Mouse (Mus musculus) heart, postnatal 4 days (tissue): Measurements from ENCODE around the gene Selenom. TPM values are rescaled to one million over a fixed set of nuclear protein-coding genes. Genes with fewer than 3 reads are reported as not detected.
A peak's percentile ranks its signal among the peaks of the same experiment; 100 is the strongest.

Experiments
- DNase-seq: peaks from one replicate; pipeline ENCODE4 v3.0.0; 2021
- total RNA-seq, 2 experiments: library from RNA; stranded (reverse); gene quantifications; 2 replicates each; pipeline ENCODE4 v1.2.3; 2021

The Selenom gene
- 10 to 100 TPM; 55.7 to 59.2 TPM for total RNA-seq

DNA sequence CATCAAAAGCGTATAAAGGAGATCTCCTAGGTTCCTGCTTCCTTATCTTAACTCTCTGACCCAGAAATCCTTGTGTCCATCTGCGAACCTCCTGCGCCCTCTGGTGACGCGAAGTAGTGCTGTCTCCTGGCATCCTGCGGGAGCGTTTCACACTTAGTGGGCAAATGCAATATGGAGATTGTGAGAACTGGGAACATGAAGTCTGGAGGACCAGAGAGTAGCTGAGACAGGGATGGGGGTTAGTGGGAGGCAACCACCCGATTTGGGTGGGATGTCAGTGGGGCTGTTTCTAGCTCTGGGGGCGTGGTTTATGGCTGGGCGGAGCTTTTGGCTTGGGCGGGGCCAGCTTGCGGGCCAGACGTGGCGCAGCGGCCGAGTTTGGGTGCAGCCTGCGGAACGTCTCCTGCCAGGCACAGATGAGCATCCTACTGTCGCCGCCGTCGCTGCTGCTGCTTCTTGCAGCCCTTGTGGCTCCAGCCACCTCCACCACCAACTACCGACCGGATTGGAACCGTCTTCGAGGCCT lies at the start of gene Selenom:
Gene Selenom (plus strand): TSS at position 156 of the 526 bp plus-strand sequence.
- DNase-seq = peak; percentile 91

DNA sequence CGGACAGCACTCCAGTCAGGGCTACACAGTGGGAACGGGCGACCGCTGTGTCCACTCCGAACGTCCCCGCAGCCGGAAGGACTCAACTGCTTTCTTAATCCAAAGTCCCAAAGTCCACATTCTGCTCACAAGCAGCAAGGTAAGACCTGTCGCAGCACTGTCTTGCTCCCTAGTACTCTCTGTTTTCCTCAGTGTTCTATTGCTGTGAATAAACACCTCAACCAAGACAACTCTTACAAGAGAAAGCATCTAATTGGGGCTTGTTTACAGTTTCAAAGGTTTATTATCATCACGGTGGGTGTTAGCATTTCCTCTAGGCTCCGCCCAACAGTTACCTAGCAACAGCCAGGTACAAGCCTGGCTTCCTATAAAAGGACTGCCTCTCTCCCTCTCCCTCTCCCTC lies 43.0 kb upstream of the Selenom start:
- no peak for DNase-seq

DNA sequence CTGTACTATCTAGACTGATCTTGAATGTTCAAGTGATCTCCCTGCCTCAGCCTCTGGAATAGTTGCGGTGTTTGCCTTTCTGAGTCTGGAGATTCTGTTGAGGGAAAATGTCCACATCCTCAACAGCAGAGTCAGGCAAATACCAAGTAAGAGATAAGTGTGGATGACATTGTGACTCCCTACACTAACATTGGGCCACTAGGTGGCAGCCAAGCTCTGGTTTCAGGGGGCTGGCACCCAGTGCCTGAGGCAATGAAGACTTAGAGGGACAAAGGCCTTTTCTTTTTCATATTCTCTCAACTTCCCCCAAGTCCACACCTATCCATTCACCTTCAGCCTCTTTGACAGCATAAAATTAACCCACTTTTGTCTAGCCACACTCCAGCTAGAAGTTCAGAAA lies 42.0 kb upstream of the Selenom start:
- peak; percentile 93 for DNase-seq

GRCm38 (mm10) chr11:3474480-3475115 lies 39.9 kb upstream of the Selenom start:
- peak; percentile 39 for DNase-seq

DNA sequence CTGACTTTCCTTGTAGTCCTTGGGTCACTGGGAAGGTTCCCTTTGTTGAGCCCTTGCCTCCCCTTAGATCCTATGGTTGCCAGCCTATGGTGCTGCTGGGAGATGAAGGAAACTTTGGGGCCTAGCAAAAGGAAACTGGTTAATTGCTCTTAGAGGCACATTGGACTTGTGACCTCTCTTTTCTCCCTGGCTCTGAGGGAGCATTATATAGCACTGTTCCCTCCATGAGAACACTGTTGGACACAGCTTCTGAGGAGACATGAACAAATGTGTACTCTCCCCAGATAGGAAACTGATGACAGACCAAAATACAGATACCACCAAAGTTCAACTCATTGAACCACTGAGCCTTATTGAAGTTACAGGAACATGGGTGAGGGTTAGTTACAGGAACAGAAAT lies 39.0 kb upstream of the Selenom start:
- no peak for DNase-seq

- DNase-seq = no peak
Measured at GRCm38 (mm10) chr11:3483980-3484642, 30.4 kb upstream of the Selenom start.

DNA sequence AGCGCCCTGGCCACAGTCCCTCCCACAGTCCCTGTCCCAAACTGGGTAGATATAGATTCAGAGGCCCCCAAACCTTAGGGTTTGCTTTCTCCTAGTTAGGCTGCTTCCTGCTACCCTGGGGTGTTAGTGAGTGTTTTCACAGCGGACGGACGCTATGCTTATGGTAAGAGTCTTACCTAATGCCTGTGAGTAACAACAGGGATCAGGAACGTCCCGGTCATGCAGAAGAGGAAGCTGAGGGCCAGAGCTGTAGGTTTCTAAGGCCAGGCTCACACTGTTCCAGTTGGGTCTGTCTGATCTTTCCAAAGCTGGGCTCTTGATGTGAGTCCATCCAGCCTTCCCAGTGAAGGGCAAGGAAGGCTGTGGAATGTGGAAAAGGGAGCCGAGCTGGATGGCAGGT lies 28.1 kb upstream of the Selenom start:
- no peak for DNase-seq

- no peak for DNase-seq
Measured at GRCm38 (mm10) chr11:3487952-3488570, 26.4 kb upstream of the Selenom start, which contains the start of gene Pla2g3. Pla2g3 (plus strand) TSS chr11:3488284.

- DNase-seq = no peak
Measured at GRCm38 (mm10) chr11:3489036-3489435, 25.4 kb upstream of the Selenom start.

GRCm38 (mm10) chr11:3492748-3493147 lies 21.7 kb upstream of the Selenom start:
- DNase-seq = no peak

DNA sequence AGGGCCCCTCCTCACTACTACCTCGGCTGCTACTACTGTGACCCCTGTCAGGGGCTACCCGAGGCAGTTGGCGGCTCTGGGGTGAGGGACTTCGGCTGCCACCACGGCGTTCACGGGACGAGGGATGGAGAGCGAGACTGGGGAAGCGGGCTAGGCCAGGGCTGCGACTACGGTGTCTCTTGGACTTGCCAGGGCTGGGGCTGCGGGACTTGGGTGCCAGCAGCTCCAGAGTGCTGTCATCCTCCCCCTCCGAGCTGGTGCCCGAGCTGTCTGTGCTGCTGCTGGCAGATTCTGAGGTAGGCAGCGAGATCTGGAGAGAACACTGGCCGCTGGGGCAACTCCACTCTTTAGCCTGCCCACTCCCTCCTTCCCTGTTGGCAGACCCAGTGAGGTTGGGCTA lies 19.6 kb upstream of the Selenom start:
- no peak for DNase-seq

- no peak for DNase-seq
Measured at GRCm38 (mm10) chr11:3495496-3495895, 19.0 kb upstream of the Selenom start.

GRCm38 (mm10) chr11:3496756-3497155 lies 17.7 kb upstream of the Selenom start:
- no peak for DNase-seq

- no peak for DNase-seq
Measured at GRCm38 (mm10) chr11:3497296-3497695, 17.2 kb upstream of the Selenom start.

GRCm38 (mm10) chr11:3502057-3502456 lies 12.4 kb upstream of the Selenom start:
- DNase-seq = no peak

DNA sequence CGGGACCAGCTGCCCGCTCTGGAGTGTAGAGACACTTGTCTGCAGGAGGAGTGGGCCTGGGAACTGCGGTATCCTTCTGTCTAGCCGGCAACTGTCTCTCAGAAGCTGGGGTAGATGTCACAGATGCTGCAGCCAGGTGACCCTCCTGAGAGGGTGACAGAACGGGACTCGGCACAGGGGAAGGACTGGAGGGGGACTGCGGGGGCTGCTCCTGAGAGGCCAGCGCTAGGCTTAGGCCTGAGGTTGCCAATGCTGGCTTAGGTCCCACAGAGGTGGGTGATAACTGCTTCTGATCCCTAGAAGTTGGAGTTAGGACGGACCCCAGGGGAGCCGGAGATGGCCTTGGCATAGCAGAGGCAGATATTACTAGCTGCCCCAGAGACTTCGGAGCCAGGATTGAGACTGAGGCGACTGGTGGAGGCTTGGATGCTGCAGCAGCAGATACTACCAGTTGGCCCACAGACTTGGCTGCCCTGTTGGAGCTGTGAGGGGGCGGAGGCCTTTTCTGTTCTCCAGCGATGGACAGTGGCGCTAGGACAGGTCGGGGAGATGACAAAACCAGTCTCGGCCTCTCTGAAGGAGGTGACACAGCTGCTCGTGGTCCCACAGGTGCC lies 11.9 kb upstream of the Selenom start:
- no peak for DNase-seq

- DNase-seq = no peak
Measured at GRCm38 (mm10) chr11:3503755-3504693, 10.5 kb upstream of the Selenom start.

DNA sequence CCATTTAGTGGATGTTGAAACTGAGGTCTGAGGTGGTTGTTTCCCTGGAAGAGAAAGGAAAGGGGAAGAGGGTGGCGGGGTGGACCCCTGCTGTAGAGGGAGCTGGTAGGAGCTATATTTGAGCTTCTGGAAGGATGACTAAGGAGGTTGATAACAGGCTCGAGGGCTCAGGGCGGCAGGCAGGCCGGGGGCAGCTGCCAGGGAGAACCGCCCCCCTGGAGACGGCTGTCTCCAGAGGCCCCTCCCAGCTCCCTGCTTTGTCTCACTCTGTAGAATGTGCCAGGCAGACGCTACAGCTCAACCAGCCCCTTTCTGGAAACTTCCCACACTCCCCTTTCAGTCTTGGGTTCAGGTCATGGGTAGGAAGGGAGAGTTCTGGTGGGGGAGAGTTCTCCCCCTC lies 6.3 kb upstream of the Selenom start:
- no peak for DNase-seq

- peak; percentile 53 for DNase-seq
Measured at GRCm38 (mm10) chr11:3509181-3510085, 5.1 kb upstream of the Selenom start.

DNA sequence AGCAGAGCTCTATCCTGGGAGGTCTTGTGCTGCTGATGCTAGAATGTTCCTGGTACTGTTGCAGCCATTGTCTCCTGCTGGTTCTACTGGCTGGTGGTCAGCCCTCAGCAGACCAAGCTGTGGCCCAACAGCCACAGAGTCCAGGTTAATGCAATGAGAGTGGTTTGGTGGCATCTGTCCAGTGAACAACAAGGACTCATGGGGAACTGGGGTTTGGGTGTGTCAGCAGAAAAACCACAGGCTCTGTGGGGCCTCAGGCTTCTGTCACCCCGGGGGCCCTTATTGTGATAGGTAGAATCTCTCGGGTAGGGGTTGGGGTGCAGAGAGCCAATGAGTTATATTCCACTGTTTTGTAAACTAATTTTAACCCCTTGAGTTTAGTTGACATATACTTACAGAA lies 4.2 kb upstream of the Selenom start:
- peak; percentile 6 for DNase-seq

DNA sequence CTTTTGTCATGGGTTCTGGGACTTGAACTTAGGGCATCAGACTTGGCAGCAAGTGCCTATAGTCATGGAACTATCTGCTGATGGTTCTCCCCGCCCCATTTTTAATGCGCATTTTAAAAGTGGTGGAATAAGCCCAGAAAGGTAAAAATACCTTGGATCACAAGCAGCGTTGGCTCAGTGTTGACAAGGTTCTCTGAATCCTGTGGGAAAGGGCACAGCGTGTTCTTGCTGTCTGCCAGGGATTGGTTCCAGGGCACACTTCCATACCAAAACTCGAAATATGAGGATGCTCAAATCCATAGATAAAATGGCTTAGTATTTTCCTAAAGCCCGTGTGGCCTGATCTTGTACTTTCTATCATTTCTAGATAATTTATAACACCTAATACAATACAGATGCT lies 1.2 kb upstream of the Selenom start:
- DNase-seq = peak; percentile 3
